Mouse (Mus musculus): ENCODE measurements around the gene Glrx5. TPM values are rescaled to one million over a fixed set of nuclear protein-coding genes. Genes with fewer than 3 reads are reported as not detected.
A peak's percentile ranks its signal among the peaks of the same experiment; 100 is the strongest.

Glrx5 gene
- polyA plus RNA-seq, 1 experiment from 2014 or later, result 200 TPM

- H3K4me3 ChIP-seq (ENCODE audit: control insufficient read depth in 1 of 2, insufficient read depth in 1 of 2, low read depth in 1 of 2, low read length in 2 of 2), result peak overlapping the region in 1 of 2 experiments; percentile 13; a peak in 1 of 4 replicates
- peak overlapping the region; percentile 50 for H3K4me2 ChIP-seq (ENCODE audit: low read length)
- ATAC-seq (ENCODE audit: insufficient number of reproducible peaks, insufficient read depth, low FRiP score, low read depth), result no peak
- no peaks in the 10 kb centered on the region for H3K36me3 ChIP-seq (ENCODE audit: control insufficient read depth, insufficient read depth, low read length)
- H3K27ac ChIP-seq (replicated peaks in 1 of 2; ENCODE audit: control insufficient read depth in 1 of 2, insufficient read depth in 1 of 2, low read depth in 2 of 2, low read length in 2 of 2), result peak overlapping the region in 1 of 2 experiments; percentile 28; a peak in 1 of 4 replicates
- 0 out of 2 replicates have a peak overlapping the region, but pooled peaks have one; percentile 7 for H3K9ac ChIP-seq (ENCODE audit: low read length)
- 16% methylated on average over 17 of the region's 17 CpGs for WGBS
- peaks cover 18 to 19% of the 10 kb centered on the region in 2 experiments for H3K4me1 ChIP-seq (ENCODE audit: control insufficient read depth in 2 of 2, insufficient read depth in 2 of 2, low read length in 2 of 2)
- peaks cover 26% of the 10 kb centered on the region for H3K27me3 ChIP-seq (ENCODE audit: control insufficient read depth, insufficient read depth, low read length)
- H3K9me3 ChIP-seq (ENCODE audit: control insufficient read depth, low read length), result no peaks in the 10 kb centered on the region
These were observed 19.4 kb upstream of the Glrx5 start for GRCm38 (mm10) chr12:105013065-105013464.

GRCm38 (mm10) chr12:105016199-105016598, 16.3 kb upstream of the Glrx5 start:
- ATAC-seq (ENCODE audit: insufficient number of reproducible peaks, insufficient read depth, low FRiP score, low read depth), result no peak
- 45% methylated on average over 4 of the region's 4 CpGs for WGBS
- H3K4me2 ChIP-seq (ENCODE audit: low read length), result no peak overlapping the region

GRCm38 (mm10) chr12:105016639-105017038, 15.8 kb upstream of the Glrx5 start:
- Histone ChIP-seq H3K9ac (ENCODE audit: low read length) (no peak overlapping the region), H3K4me2 (ENCODE audit: low read length) (no peak overlapping the region), H3K9me3 (ENCODE audit: control insufficient read depth, low read length) (no peaks in the 10 kb centered on the region), H3K4me3 (ENCODE audit: control insufficient read depth in 1 of 2, insufficient read depth in 1 of 2, low read depth in 1 of 2, low read length in 2 of 2) (no peak overlapping the region), H3K27me3 (ENCODE audit: control insufficient read depth, insufficient read depth, low read length) (peaks cover 2% of the 10 kb centered on the region; the same call in 1 of the 2 replicates), H3K36me3 (ENCODE audit: control insufficient read depth, insufficient read depth, low read length) (no peaks in the 10 kb centered on the region), H3K4me1 (ENCODE audit: control insufficient read depth in 2 of 2, insufficient read depth in 2 of 2, low read length in 2 of 2) (peaks cover 13 to 15% of the 10 kb centered on the region in 2 experiments), H3K27ac (replicated peaks in 1 of 2; ENCODE audit: control insufficient read depth in 1 of 2, insufficient read depth in 1 of 2, low read depth in 2 of 2, low read length in 2 of 2) (no peak overlapping the region)
- no peak for ATAC-seq (ENCODE audit: insufficient number of reproducible peaks, insufficient read depth, low FRiP score, low read depth)
- WGBS, result 76% methylated on average over 10 of the region's 10 CpGs

More at GRCm38 (mm10) chr12:105016199-105016598, 16.3 kb upstream of the Glrx5 start:
- peaks cover 13 to 15% of the 10 kb centered on the region in 2 experiments for H3K4me1 ChIP-seq (ENCODE audit: control insufficient read depth in 2 of 2, insufficient read depth in 2 of 2, low read length in 2 of 2)
- no peaks in the 10 kb centered on the region for H3K9me3 ChIP-seq (ENCODE audit: control insufficient read depth, low read length)
- no peak overlapping the region for H3K27ac ChIP-seq (replicated peaks in 1 of 2; ENCODE audit: control insufficient read depth in 1 of 2, insufficient read depth in 1 of 2, low read depth in 2 of 2, low read length in 2 of 2)
- no peak overlapping the region for H3K4me3 ChIP-seq (ENCODE audit: control insufficient read depth in 1 of 2, insufficient read depth in 1 of 2, low read depth in 1 of 2, low read length in 2 of 2)
- peaks cover 7% of the 10 kb centered on the region; the same call in 1 of the 2 replicates for H3K27me3 ChIP-seq (ENCODE audit: control insufficient read depth, insufficient read depth, low read length)
- no peaks in the 10 kb centered on the region for H3K36me3 ChIP-seq (ENCODE audit: control insufficient read depth, insufficient read depth, low read length)
- H3K9ac ChIP-seq (ENCODE audit: low read length), result no peak overlapping the region

GRCm38 (mm10) chr12:105019359-105020219, 12.9 kb upstream of the Glrx5 start:
- WGBS, result 45% methylated on average over 19 of the region's 19 CpGs

GRCm38 (mm10) chr12:105021441-105022069, 10.9 kb upstream of the Glrx5 start:
- H3K9ac ChIP-seq (ENCODE audit: low read length), result no peak overlapping the region
- ATAC-seq (ENCODE audit: insufficient number of reproducible peaks, insufficient read depth, low FRiP score, low read depth), result no peak
- no peak overlapping the region for H3K27ac ChIP-seq (replicated peaks in 1 of 2; ENCODE audit: control insufficient read depth in 1 of 2, insufficient read depth in 1 of 2, low read depth in 2 of 2, low read length in 2 of 2)
- no peak overlapping the region for H3K4me2 ChIP-seq (ENCODE audit: low read length)
- WGBS, result 69% methylated on average over 8 of the region's 8 CpGs
- 0 out of 2 replicates have a peak, but pooled peaks cover 3% of the 10 kb centered on the region for H3K9me3 ChIP-seq (ENCODE audit: control insufficient read depth, low read length)
- H3K4me3 ChIP-seq (ENCODE audit: control insufficient read depth in 1 of 2, insufficient read depth in 1 of 2, low read depth in 1 of 2, low read length in 2 of 2), result no peak overlapping the region
- peaks cover 9 to 10% of the 10 kb centered on the region in 2 experiments for H3K4me1 ChIP-seq (ENCODE audit: control insufficient read depth in 2 of 2, insufficient read depth in 2 of 2, low read length in 2 of 2)
- no peaks in the 10 kb centered on the region for H3K36me3 ChIP-seq (ENCODE audit: control insufficient read depth, insufficient read depth, low read length)
- no peaks in the 10 kb centered on the region for H3K27me3 ChIP-seq (ENCODE audit: control insufficient read depth, insufficient read depth, low read length)

More at GRCm38 (mm10) chr12:105019359-105020219, 12.9 kb upstream of the Glrx5 start:
- Histone ChIP-seq H3K9ac (ENCODE audit: low read length) (peak overlapping the region; percentile 55; the same call in 1 of the 2 replicates), H3K36me3 (ENCODE audit: control insufficient read depth, insufficient read depth, low read length) (no peaks in the 10 kb centered on the region), H3K27ac (replicated peaks in 1 of 2; ENCODE audit: control insufficient read depth in 1 of 2, insufficient read depth in 1 of 2, low read depth in 2 of 2, low read length in 2 of 2) (peak overlapping the region; percentile 35 to 62), H3K4me3 (ENCODE audit: control insufficient read depth in 1 of 2, insufficient read depth in 1 of 2, low read depth in 1 of 2, low read length in 2 of 2) (no peak overlapping the region; a peak in 1 of 4 replicates), H3K4me2 (ENCODE audit: low read length) (peak overlapping the region; percentile 58), H3K9me3 (ENCODE audit: control insufficient read depth, low read length) (0 out of 2 replicates have a peak, but pooled peaks cover 3% of the 10 kb centered on the region), H3K27me3 (ENCODE audit: control insufficient read depth, insufficient read depth, low read length) (0 out of 2 replicates have a peak, but pooled peaks cover 2% of the 10 kb centered on the region), H3K4me1 (ENCODE audit: control insufficient read depth in 2 of 2, insufficient read depth in 2 of 2, low read length in 2 of 2) (peaks cover 9 to 10% of the 10 kb centered on the region in 2 experiments)
- ATAC-seq (ENCODE audit: insufficient number of reproducible peaks, insufficient read depth, low FRiP score, low read depth), result peak; percentile 60; the same call in 1 of the 2 replicates

- no peak overlapping the region for H3K4me3 ChIP-seq (ENCODE audit: control insufficient read depth in 1 of 2, insufficient read depth in 1 of 2, low read depth in 1 of 2, low read length in 2 of 2)
- no peak overlapping the region for H3K4me2 ChIP-seq (ENCODE audit: low read length)
- H3K27ac ChIP-seq (replicated peaks in 1 of 2; ENCODE audit: control insufficient read depth in 1 of 2, insufficient read depth in 1 of 2, low read depth in 2 of 2, low read length in 2 of 2), result no peak overlapping the region
- no peaks in the 10 kb centered on the region for H3K27me3 ChIP-seq (ENCODE audit: control insufficient read depth, insufficient read depth, low read length)
- no peak for ATAC-seq (ENCODE audit: insufficient number of reproducible peaks, insufficient read depth, low FRiP score, low read depth)
- H3K4me1 ChIP-seq (ENCODE audit: control insufficient read depth in 2 of 2, insufficient read depth in 2 of 2, low read length in 2 of 2), result peaks cover 9 to 10% of the 10 kb centered on the region in 2 experiments
- no peaks in the 10 kb centered on the region for H3K36me3 ChIP-seq (ENCODE audit: control insufficient read depth, insufficient read depth, low read length)
- 0 out of 2 replicates have a peak, but pooled peaks cover 3% of the 10 kb centered on the region for H3K9me3 ChIP-seq (ENCODE audit: control insufficient read depth, low read length)
- WGBS, result 50% methylated on average over 7 of the region's 7 CpGs
- no peak overlapping the region for H3K9ac ChIP-seq (ENCODE audit: low read length)
These were observed 10.3 kb upstream of the Glrx5 start for GRCm38 (mm10) chr12:105022141-105022540.

- Histone ChIP-seq H3K9me3 (ENCODE audit: control insufficient read depth, low read length) (0 out of 2 replicates have a peak, but pooled peaks cover 3% of the 10 kb centered on the region), H3K36me3 (ENCODE audit: control insufficient read depth, insufficient read depth, low read length) (no peaks in the 10 kb centered on the region), H3K4me1 (ENCODE audit: control insufficient read depth in 2 of 2, insufficient read depth in 2 of 2, low read length in 2 of 2) (peaks cover 9 to 10% of the 10 kb centered on the region in 2 experiments), H3K9ac (ENCODE audit: low read length) (no peak overlapping the region), H3K27ac (replicated peaks in 1 of 2; ENCODE audit: control insufficient read depth in 1 of 2, insufficient read depth in 1 of 2, low read depth in 2 of 2, low read length in 2 of 2) (no peak overlapping the region), H3K4me2 (ENCODE audit: low read length) (no peak overlapping the region), H3K27me3 (ENCODE audit: control insufficient read depth, insufficient read depth, low read length) (no peaks in the 10 kb centered on the region), H3K4me3 (ENCODE audit: control insufficient read depth in 1 of 2, insufficient read depth in 1 of 2, low read depth in 1 of 2, low read length in 2 of 2) (no peak overlapping the region)
- no peak for ATAC-seq (ENCODE audit: insufficient number of reproducible peaks, insufficient read depth, low FRiP score, low read depth)
- WGBS, result 95% methylated on average over 9 of the region's 9 CpGs
These were observed 9.7 kb upstream of the Glrx5 start for GRCm38 (mm10) chr12:105022776-105023175.
